19 mouse cellular contexts compared by ENCODE assay signal in genomic region chr7:58595951-58596350, GRCm38 (mm10).
"Had no signal": no experiment of that assay in that cellular context is flagged by ENCODE, and none has a peak within 500 bp of the region (broad histone marks: within the 10 kb centered on the region; RNA-seq: fewer than 3 reads in every experiment).

No protein-coding gene starts in this region.

- ATAC-seq: liver, postnatal 0 days; lung, postnatal 0 days had no signal

- H3K36me3 ChIP-seq: liver, embryonic 13.5 days; liver, embryonic 15.5 days; lung, embryonic 15.5 days; midbrain, embryonic 10.5 days; neural tube, embryonic 13.5 days; neural tube, embryonic 15.5 days had no signal

- H3K4me2 ChIP-seq: liver, embryonic 13.5 days; liver, embryonic 15.5 days; lung, embryonic 15.5 days; neural tube, embryonic 13.5 days; neural tube, embryonic 15.5 days had no signal

- H3K9ac ChIP-seq: liver, embryonic 13.5 days; liver, embryonic 15.5 days; liver, postnatal 0 days; lung, embryonic 15.5 days; neural tube, embryonic 13.5 days; neural tube, embryonic 15.5 days had no signal

- DNase-seq: liver, embryonic 13.5 days; liver, postnatal 0 days; lung, adult 2 months; lung, postnatal 4 days; retina, postnatal 1 day; right cerebral cortex, adult 18-20 months; right cerebral cortex, postnatal 25 days; right cerebral cortex, postnatal 4 days; spleen, adult 18-20 months; thymus, adult 18-20 months; thymus, postnatal 14 days; thymus, postnatal 36 days had no signal

- H3K9me3 ChIP-seq: liver, embryonic 13.5 days; liver, embryonic 15.5 days; lung, embryonic 15.5 days; midbrain, embryonic 10.5 days; neural tube, embryonic 13.5 days; neural tube, embryonic 15.5 days had no signal

- H3K4me1 ChIP-seq: liver, embryonic 13.5 days; liver, embryonic 15.5 days; lung, embryonic 15.5 days; midbrain, embryonic 10.5 days; neural tube, embryonic 13.5 days; neural tube, embryonic 15.5 days had no signal

- H3K27ac ChIP-seq: liver, embryonic 13.5 days; liver, embryonic 15.5 days; lung, embryonic 15.5 days; midbrain, embryonic 10.5 days; neural tube, embryonic 13.5 days; neural tube, embryonic 15.5 days had no signal

- H3K4me3 ChIP-seq: liver, embryonic 13.5 days; liver, embryonic 15.5 days; lung, embryonic 15.5 days; midbrain, embryonic 10.5 days; myocyte; neural tube, embryonic 13.5 days; neural tube, embryonic 15.5 days had no signal

- H3K27me3 ChIP-seq: liver, embryonic 13.5 days; liver, embryonic 15.5 days; lung, embryonic 15.5 days; neural tube, embryonic 13.5 days; neural tube, embryonic 15.5 days had no signal
